Mouse (Mus musculus): ENCODE measurements at regions not wholly inside any gene's neighbourhood (a gene's known extent, or its start where the extent isn't known, plus 50 kb on each side); places are given as distances from the start of the nearest gene placed in this dataset.

DNA sequence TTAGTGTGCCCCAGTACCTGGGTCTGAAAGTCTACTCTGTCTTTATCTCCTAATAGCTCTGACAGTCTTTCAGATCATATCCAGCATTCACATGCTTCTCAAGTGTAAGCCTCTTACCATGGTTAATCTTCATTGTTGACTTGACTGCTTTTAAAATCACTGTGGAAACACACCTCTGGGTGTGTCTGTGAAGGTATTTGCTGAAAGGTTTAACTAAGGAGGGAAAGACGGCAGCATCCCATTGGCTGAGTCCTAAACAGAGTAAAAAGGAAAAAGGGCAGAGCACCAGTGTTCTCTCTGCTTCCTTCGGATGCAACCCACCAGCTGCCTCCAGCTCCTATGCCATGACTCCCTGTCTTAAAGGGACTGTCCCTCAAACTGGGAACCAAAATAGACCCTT, 68.6 kb downstream of the Lmo4 start:
- TF ChIP-seq POLR2A (IDR thresholded peaks at IDR 0.05; ENCODE audit: low read depth, low read length) (no peak), CTCF (IDR thresholded peaks at IDR 0.05; ENCODE audit: borderline replicate concordance, insufficient read depth, low read length) (no peak)
